ENCODE assay signal across 14 mouse cellular contexts in genomic region chr13:75831710-75832109, GRCm38 (mm10).
"Had no signal": no experiment of that assay in that cellular context is flagged by ENCODE, and none has a peak within 500 bp of the region (broad histone marks: within the 10 kb centered on the region; RNA-seq: fewer than 3 reads in every experiment).

No protein-coding gene starts in this region.

- DNase-seq: kidney, adult 18-20 months; kidney, postnatal 14 days; liver, embryonic 13.5 days; liver, postnatal 0 days; lung, postnatal 14 days; spleen, adult 18-20 months; thymus, adult 18-20 months; thymus, postnatal 14 days had no signal

- H3K27ac ChIP-seq: left cerebral cortex, adult 2 months; limb, embryonic 10.5 days; liver, embryonic 13.5 days; lung, embryonic 15.5 days; macrophage; midbrain, embryonic 13.5 days; neural tube, embryonic 12.5 days had no signal

- H3K4me3 ChIP-seq: left cerebral cortex, adult 2 months; limb, embryonic 10.5 days; liver, embryonic 13.5 days; lung, embryonic 15.5 days; midbrain, embryonic 13.5 days; neural tube, embryonic 12.5 days had no signal

- H3K4me1 ChIP-seq: limb, embryonic 10.5 days; liver, embryonic 13.5 days; midbrain, embryonic 13.5 days; neural tube, embryonic 12.5 days had no signal

- ATAC-seq: liver, postnatal 0 days; midbrain, embryonic 13.5 days had no signal

- H3K27me3 ChIP-seq: liver, embryonic 13.5 days; lung, embryonic 15.5 days; midbrain, embryonic 13.5 days; neural tube, embryonic 12.5 days had no signal

- H3K36me3 ChIP-seq: limb, embryonic 10.5 days; liver, embryonic 13.5 days; lung, embryonic 15.5 days; midbrain, embryonic 13.5 days; neural tube, embryonic 12.5 days had no signal
